Mouse (Mus musculus): ENCODE results near the gene Elmo3. TPM values are rescaled to one million over a fixed set of nuclear protein-coding genes. Genes with fewer than 3 reads are reported as not detected.

Gene Elmo3
- total and polyA plus RNA-seq, 2 experiments from 2014 or later = 0.71 to 0.81 TPM

DNA sequence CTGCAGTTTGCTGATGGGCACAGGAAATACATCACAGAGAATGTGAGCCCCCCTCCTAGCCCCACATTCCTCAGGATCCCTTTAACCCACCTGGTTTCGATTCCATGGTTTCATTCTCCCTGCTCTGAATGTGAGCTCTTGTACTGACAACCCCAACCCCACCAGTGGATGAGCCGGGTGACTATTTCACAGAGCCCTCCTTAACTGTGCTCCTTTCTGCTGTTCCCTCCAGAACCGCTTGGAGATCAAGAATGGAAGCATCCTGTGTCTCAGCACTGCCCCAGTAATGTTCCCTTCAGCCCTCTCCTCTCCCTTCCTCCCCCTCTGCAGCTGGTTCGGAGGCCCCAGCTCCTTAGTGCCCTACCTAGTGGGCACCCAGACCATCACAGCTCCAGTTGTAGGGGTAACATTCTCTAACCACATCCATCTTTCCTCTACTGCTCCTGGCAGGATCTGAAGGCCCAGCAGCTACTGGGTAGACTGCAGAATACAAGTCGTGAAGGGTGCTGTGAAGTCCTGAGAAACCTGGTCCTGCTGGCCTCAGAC, 818 bp downstream of the Elmo3 start:
- DNase-seq (ENCODE audit: low spot score) (no peak), ATAC-seq (ENCODE audit: low FRiP score) (peak; percentile 15; the same call in 1 of the 2 replicates)
- Histone ChIP-seq H3K36me3 (ENCODE audit: insufficient read depth, low read length) (peaks cover 48% of the 10 kb centered on the region), H3K4me1 (ENCODE audit: insufficient read depth, low read length) (peaks cover 9% of the 10 kb centered on the region; the same call in 1 of the 2 replicates), H3K9me3 (ENCODE audit: low read length) (no peaks in the 10 kb centered on the region), H3K27me3 (ENCODE audit: insufficient read depth, low read length) (no peaks in the 10 kb centered on the region), H3K9ac (replicated peaks; ENCODE audit: low read length, poor library complexity, severe bottlenecking) (peak overlapping the region; percentile 44; the same call in 1 of the 2 replicates), H3K4me3 (ENCODE audit: low read depth, low read length) (no peak overlapping the region), H3K4me2 (ENCODE audit: low read depth, low read length, poor library complexity, severe bottlenecking) (peak overlapping the region; percentile 47), H3K27ac (ENCODE audit: low read depth, low read length) (no peak overlapping the region)
- no peak for TF ChIP-seq CTCF (IDR thresholded peaks at IDR 0.05)
- 59% methylated on average over 5 of the region's 5 CpGs for WGBS

DNA sequence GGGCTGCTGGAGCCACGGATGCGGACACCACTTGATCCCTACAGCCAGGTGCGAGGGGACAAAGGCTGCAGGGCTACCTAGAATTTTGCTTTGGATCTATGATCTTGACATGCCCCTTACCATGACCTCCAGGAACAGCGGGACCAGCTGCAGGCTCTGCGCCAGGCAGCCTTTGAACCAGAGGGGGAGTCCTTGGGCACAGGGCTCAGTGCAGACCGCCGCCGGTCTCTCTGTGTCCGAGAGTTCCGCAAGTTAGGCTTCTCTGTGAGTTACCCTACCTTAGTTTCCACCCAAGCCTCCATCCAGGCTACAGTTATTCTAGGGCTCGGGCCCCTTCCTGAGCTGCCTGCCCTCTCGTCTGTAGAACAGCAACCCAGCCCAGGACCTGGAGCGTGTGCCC, 2.3 kb downstream of the Elmo3 start:
- H3K9ac ChIP-seq (replicated peaks; ENCODE audit: low read length, poor library complexity, severe bottlenecking) = no peak overlapping the region
- WGBS = 92% methylated on average over 13 of the region's 13 CpGs
- no peaks in the 10 kb centered on the region for H3K27me3 ChIP-seq (ENCODE audit: insufficient read depth, low read length)
- no peak overlapping the region for H3K4me2 ChIP-seq (ENCODE audit: low read depth, low read length, poor library complexity, severe bottlenecking)
- peaks cover 9% of the 10 kb centered on the region; the same call in 1 of the 2 replicates for H3K4me1 ChIP-seq (ENCODE audit: insufficient read depth, low read length)
- H3K36me3 ChIP-seq (ENCODE audit: insufficient read depth, low read length) = peaks cover 46% of the 10 kb centered on the region
- H3K4me3 ChIP-seq (ENCODE audit: low read depth, low read length) = no peak overlapping the region
- H3K9me3 ChIP-seq (ENCODE audit: low read length) = no peaks in the 10 kb centered on the region
- H3K27ac ChIP-seq (ENCODE audit: low read depth, low read length) = no peak overlapping the region
- TF ChIP-seq CTCF (IDR thresholded peaks at IDR 0.05) = no peak
- ATAC-seq (ENCODE audit: low FRiP score) = no peak
- no peak for DNase-seq (ENCODE audit: low spot score)

GRCm38 (mm10) chr8:105308428-105308827, 3.0 kb downstream of the Elmo3 start:
- no peak overlapping the region for H3K27ac ChIP-seq (ENCODE audit: low read depth, low read length)

GRCm38 (mm10) chr8:105309142-105309847, 3.9 kb downstream of the Elmo3 start:
- H3K27me3 ChIP-seq (ENCODE audit: insufficient read depth, low read length) = no peaks in the 10 kb centered on the region
- peaks cover 9% of the 10 kb centered on the region; the same call in 1 of the 2 replicates for H3K4me1 ChIP-seq (ENCODE audit: insufficient read depth, low read length)
- H3K36me3 ChIP-seq (ENCODE audit: insufficient read depth, low read length) = peaks cover 51% of the 10 kb centered on the region
- H3K9me3 ChIP-seq (ENCODE audit: low read length) = no peaks in the 10 kb centered on the region
- TF ChIP-seq CTCF (IDR thresholded peaks at IDR 0.05) = no peak
- no peak overlapping the region for H3K4me2 ChIP-seq (ENCODE audit: low read depth, low read length, poor library complexity, severe bottlenecking)
- no peak overlapping the region for H3K9ac ChIP-seq (replicated peaks; ENCODE audit: low read length, poor library complexity, severe bottlenecking)
- 84% methylated on average over 15 of the region's 15 CpGs for WGBS
- H3K27ac ChIP-seq (ENCODE audit: low read depth, low read length) = no peak overlapping the region
- ATAC-seq (ENCODE audit: low FRiP score) (no peak), DNase-seq (ENCODE audit: low spot score) (no peak)
- H3K4me3 ChIP-seq (ENCODE audit: low read depth, low read length) = no peak overlapping the region

More at GRCm38 (mm10) chr8:105308428-105308827, 3.0 kb downstream of the Elmo3 start:
- Histone ChIP-seq H3K27me3 (ENCODE audit: insufficient read depth, low read length) (no peaks in the 10 kb centered on the region), H3K4me3 (ENCODE audit: low read depth, low read length) (no peak overlapping the region), H3K9me3 (ENCODE audit: low read length) (no peaks in the 10 kb centered on the region), H3K4me1 (ENCODE audit: insufficient read depth, low read length) (peaks cover 9% of the 10 kb centered on the region; the same call in 1 of the 2 replicates), H3K4me2 (ENCODE audit: low read depth, low read length, poor library complexity, severe bottlenecking) (no peak overlapping the region), H3K36me3 (ENCODE audit: insufficient read depth, low read length) (peaks cover 49% of the 10 kb centered on the region), H3K9ac (replicated peaks; ENCODE audit: low read length, poor library complexity, severe bottlenecking) (no peak overlapping the region)
- DNase-seq (ENCODE audit: low spot score) = no peak
- TF ChIP-seq CTCF (IDR thresholded peaks at IDR 0.05) = no peak
- no peak for ATAC-seq (ENCODE audit: low FRiP score)
- 94% methylated on average over 10 of the region's 10 CpGs for WGBS

GRCm38 (mm10) chr8:105310118-105310517, 4.7 kb downstream of the Elmo3 start:
- TF ChIP-seq CTCF (IDR thresholded peaks at IDR 0.05) = no peak

DNA sequence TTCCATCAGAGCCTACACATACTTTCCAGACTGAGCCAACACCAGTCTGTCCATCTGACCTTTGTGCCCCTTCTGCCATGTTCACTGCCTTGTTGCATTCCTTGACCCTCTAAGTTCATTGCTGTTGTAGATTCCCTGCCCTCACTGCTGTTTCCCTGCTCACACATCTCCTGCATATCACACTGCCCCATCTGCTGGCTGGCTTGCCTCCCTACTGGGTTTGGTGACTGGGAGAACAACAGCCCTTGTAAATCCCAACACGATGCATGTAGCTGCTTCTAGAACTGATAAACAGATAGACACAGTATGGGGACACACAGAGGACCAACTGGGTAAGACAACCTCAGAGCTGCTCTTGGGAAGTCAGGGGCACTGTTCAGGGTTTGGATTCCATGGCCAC, 6.3 kb downstream of the Elmo3 start:
- Histone ChIP-seq H3K9me3 (ENCODE audit: low read length) (no peaks in the 10 kb centered on the region), H3K9ac (replicated peaks; ENCODE audit: low read length, poor library complexity, severe bottlenecking) (no peak overlapping the region), H3K27ac (ENCODE audit: low read depth, low read length) (no peak overlapping the region), H3K36me3 (ENCODE audit: insufficient read depth, low read length) (peaks cover 59% of the 10 kb centered on the region), H3K27me3 (ENCODE audit: insufficient read depth, low read length) (no peaks in the 10 kb centered on the region), H3K4me1 (ENCODE audit: insufficient read depth, low read length) (no peaks in the 10 kb centered on the region), H3K4me2 (ENCODE audit: low read depth, low read length, poor library complexity, severe bottlenecking) (no peak overlapping the region), H3K4me3 (ENCODE audit: low read depth, low read length) (no peak overlapping the region)
- no peak for ATAC-seq (ENCODE audit: low FRiP score)
- TF ChIP-seq CTCF (IDR thresholded peaks at IDR 0.05) = peak; percentile 37
- WGBS = 79% methylated on average over 1 of the region's 1 CpGs
- no peak for DNase-seq (ENCODE audit: low spot score)

More at GRCm38 (mm10) chr8:105310118-105310517, 4.7 kb downstream of the Elmo3 start:
- Histone ChIP-seq H3K27me3 (ENCODE audit: insufficient read depth, low read length) (no peaks in the 10 kb centered on the region), H3K4me2 (ENCODE audit: low read depth, low read length, poor library complexity, severe bottlenecking) (no peak overlapping the region), H3K4me1 (ENCODE audit: insufficient read depth, low read length) (peaks cover 9% of the 10 kb centered on the region; the same call in 1 of the 2 replicates), H3K9me3 (ENCODE audit: low read length) (no peaks in the 10 kb centered on the region), H3K9ac (replicated peaks; ENCODE audit: low read length, poor library complexity, severe bottlenecking) (no peak overlapping the region), H3K36me3 (ENCODE audit: insufficient read depth, low read length) (peaks cover 51% of the 10 kb centered on the region), H3K27ac (ENCODE audit: low read depth, low read length) (no peak overlapping the region), H3K4me3 (ENCODE audit: low read depth, low read length) (no peak overlapping the region)
- DNase-seq (ENCODE audit: low spot score) (no peak), ATAC-seq (ENCODE audit: low FRiP score) (no peak)
- WGBS = 82% methylated on average over 8 of the region's 8 CpGs
